In the genomic region with DNA sequence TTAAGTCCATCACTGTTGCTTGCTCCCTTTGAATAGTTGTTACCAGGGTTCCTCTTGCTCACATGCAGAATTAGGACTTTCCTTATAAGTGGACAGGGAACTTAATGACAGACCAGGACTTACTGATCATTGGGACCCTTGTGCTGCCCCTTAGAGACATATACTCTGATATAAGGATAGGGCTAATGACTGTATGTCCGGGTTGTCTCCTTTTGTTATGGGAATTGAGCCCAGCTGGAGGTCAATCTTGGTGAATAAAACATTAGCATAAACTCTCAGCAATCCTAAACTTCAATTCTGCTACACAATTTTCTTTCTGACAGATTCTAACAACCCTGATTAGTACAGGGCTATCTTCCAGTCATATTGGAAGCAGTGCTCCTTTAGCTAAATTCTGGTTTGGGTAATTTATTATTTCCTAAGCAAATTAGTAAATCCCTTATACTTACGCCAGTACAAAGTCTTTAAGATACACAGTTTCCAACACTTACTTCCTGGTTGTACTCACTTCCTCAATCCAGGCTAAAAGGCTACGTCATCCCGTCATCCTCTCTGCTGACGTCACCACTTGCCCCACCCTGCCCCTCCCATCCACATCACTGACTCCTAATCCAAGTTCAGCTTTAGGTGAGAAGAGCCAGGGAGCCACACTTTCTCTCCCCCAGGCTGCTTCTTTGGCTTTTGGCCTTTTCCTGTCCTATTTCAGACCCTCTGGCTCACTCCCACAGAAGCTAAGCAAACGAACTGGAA, we compare ENCODE assay signal across 8 mouse cellular contexts. TPM values are rescaled to one million over a fixed set of nuclear protein-coding genes. Genes with fewer than 3 reads are reported as not detected.
A peak's percentile ranks its signal among the peaks of the same experiment; 100 is the strongest.
DNase-seq lines count a peak whose midpoint lies in the region; ATAC-seq lines count a peak whose summit lies in the region.

No protein-coding gene starts in this region.

- H3K9me3 ChIP-seq in midbrain, embryonic 11.5 days (ENCODE audit: control insufficient read depth, low read length): no peaks in the 10 kb centered on the region
- H3K9me3 ChIP-seq in midbrain, embryonic 10.5 days (replicated peaks): no peaks in the 10 kb centered on the region
- no peaks in the 10 kb centered on the region for H3K9me3 ChIP-seq in stomach, embryonic 15.5 days
- no peaks in the 10 kb centered on the region for H3K9me3 ChIP-seq in forebrain, embryonic 12.5 days

- peak; percentile 77 for DNase-seq in midbrain, embryonic 11.5 days (ENCODE audit: low spot score, missing footprints)
- DNase-seq in midbrain, embryonic 10.5 days (ENCODE audit: low spot score): no peak
- peak; percentile 79 for DNase-seq in c-Kit-negative CD71-positive TER-119-positive erythroid progenitor cells, embryonic 14.5 days (ENCODE audit: low read depth, low spot score)
- DNase-seq in liver: peak; percentile 84
- DNase-seq in right cerebral cortex, postnatal 36 days (ENCODE audit: low spot score in 2 of 2): no peak
- DNase-seq in urinary bladder, postnatal 36 days (ENCODE audit: low spot score in 2 of 2): no peak

- no peak overlapping the region for H3K4me2 ChIP-seq in midbrain, embryonic 11.5 days
- peak overlapping the region; percentile 24; the same call in 1 of the 2 replicates for H3K4me2 ChIP-seq in stomach, embryonic 15.5 days
- H3K4me2 ChIP-seq in forebrain, embryonic 12.5 days: no peak overlapping the region

- H3K9ac ChIP-seq in midbrain, embryonic 11.5 days (ENCODE audit: low read length): no peak overlapping the region
- H3K9ac ChIP-seq in stomach, embryonic 15.5 days: no peak overlapping the region
- no peak overlapping the region for H3K9ac ChIP-seq in forebrain, embryonic 12.5 days

- no peaks in the 10 kb centered on the region for H3K36me3 ChIP-seq in midbrain, embryonic 11.5 days (ENCODE audit: control insufficient read depth, insufficient read depth, low read length)
- no peaks in the 10 kb centered on the region for H3K36me3 ChIP-seq in midbrain, embryonic 10.5 days
- H3K36me3 ChIP-seq in stomach, embryonic 15.5 days: no peaks in the 10 kb centered on the region
- no peaks in the 10 kb centered on the region for H3K36me3 ChIP-seq in forebrain, embryonic 12.5 days (replicated peaks)

- H3K27me3 ChIP-seq in midbrain, embryonic 11.5 days (ENCODE audit: control insufficient read depth, insufficient read depth, low read length): no peaks in the 10 kb centered on the region
- no peaks in the 10 kb centered on the region for H3K27me3 ChIP-seq in midbrain, embryonic 10.5 days (ENCODE audit: low read depth, poor library complexity, severe bottlenecking)
- H3K27me3 ChIP-seq in stomach, embryonic 15.5 days (replicated peaks): no peaks in the 10 kb centered on the region
- H3K27me3 ChIP-seq in forebrain, embryonic 12.5 days: 0 out of 2 replicates have a peak, but pooled peaks cover 2% of the 10 kb centered on the region

- no peaks in the 10 kb centered on the region for H3K4me1 ChIP-seq in midbrain, embryonic 11.5 days (ENCODE audit: control insufficient read depth, insufficient read depth, low read length)
- no peaks in the 10 kb centered on the region for H3K4me1 ChIP-seq in midbrain, embryonic 10.5 days
- H3K4me1 ChIP-seq in stomach, embryonic 15.5 days: no peaks in the 10 kb centered on the region
- H3K4me1 ChIP-seq in forebrain, embryonic 12.5 days: no peaks in the 10 kb centered on the region

- H3K4me3 ChIP-seq in midbrain, embryonic 11.5 days (ENCODE audit: low read depth, low read length): no peak overlapping the region
- H3K4me3 ChIP-seq in midbrain, embryonic 10.5 days: no peak overlapping the region
- H3K4me3 ChIP-seq in stomach, embryonic 15.5 days (replicated peaks): no peak overlapping the region
- H3K4me3 ChIP-seq in forebrain, embryonic 12.5 days (replicated peaks): no peak overlapping the region

- 40% methylated on average over 6 of the region's 6 CpGs for WGBS in midbrain, embryonic 11.5 days
- 46% methylated on average over 6 of the region's 6 CpGs for WGBS in midbrain, embryonic 10.5 days
- 25% methylated on average over 6 of the region's 6 CpGs for WGBS in stomach, embryonic 15.5 days
- 33% methylated on average over 6 of the region's 6 CpGs for WGBS in forebrain, embryonic 12.5 days

- no peak for ATAC-seq in midbrain, embryonic 11.5 days (ENCODE audit: low FRiP score)
- ATAC-seq in stomach, embryonic 15.5 days (ENCODE audit: insufficient read depth, low FRiP score, low read depth): peak; percentile 55; the same call in 1 of the 2 replicates
- ATAC-seq in forebrain, embryonic 12.5 days (ENCODE audit: low FRiP score): no peak

- no peak overlapping the region for H3K27ac ChIP-seq in midbrain, embryonic 11.5 days (ENCODE audit: low read depth, low read length)
- H3K27ac ChIP-seq in midbrain, embryonic 10.5 days (replicated peaks): no peak overlapping the region
- no peak overlapping the region for H3K27ac ChIP-seq in stomach, embryonic 15.5 days
- H3K27ac ChIP-seq in forebrain, embryonic 12.5 days: no peak overlapping the region

RNA-seq across cellular contexts. Expression of a gene that starts 23.4 kb away (rescaled TPM):
- 129 and 130 TPM in 2 replicates for polyA plus RNA-seq in midbrain, embryonic 11.5 days (2014; fragmentation: Nextera tagmentation; extraction: Ambion mirVana)
- 104 and 113 TPM in 2 replicates for polyA plus RNA-seq in midbrain, embryonic 10.5 days (2016; fragmentation: Nextera tagmentation; extraction: Ambion mirVana)
- polyA plus RNA-seq in stomach, embryonic 15.5 days (2015; fragmentation: Nextera tagmentation; extraction: Ambion mirVana): 106 and 113 TPM in 2 replicates
- polyA plus RNA-seq in forebrain, embryonic 12.5 days (2016; fragmentation: Nextera tagmentation; extraction: Ambion mirVana): 99.9 and 105 TPM in 2 replicates

RNA-seq across cellular contexts. Expression of a gene that starts 24.0 kb away (rescaled TPM):
- polyA plus RNA-seq in midbrain, embryonic 11.5 days (2014; fragmentation: Nextera tagmentation; extraction: Ambion mirVana): 30.2 TPM in 2 replicates
- polyA plus RNA-seq in midbrain, embryonic 10.5 days (2016; fragmentation: Nextera tagmentation; extraction: Ambion mirVana): 21.7 and 28.8 TPM in 2 replicates
- polyA plus RNA-seq in stomach, embryonic 15.5 days (2015; fragmentation: Nextera tagmentation; extraction: Ambion mirVana): 15.8 and 19.3 TPM in 2 replicates
- 39.8 and 47.2 TPM in 2 replicates for polyA plus RNA-seq in forebrain, embryonic 12.5 days (2016; fragmentation: Nextera tagmentation; extraction: Ambion mirVana)

Comparison
In these comparisons a context has a peak if more than half of its experiments do, and no peak if none do; other contexts are left out.
1. DNase-seq: peak in midbrain, embryonic 11.5 days (single experiment), c-Kit-negative CD71-positive TER-119-positive erythroid progenitor cells, embryonic 14.5 days (single experiment) and liver (single experiment); none in midbrain, embryonic 10.5 days (single experiment), right cerebral cortex, postnatal 36 days (0 of 2) and urinary bladder, postnatal 36 days (0 of 2).